Mouse (Mus musculus) megakaryocyte, embryonic 14.5 days (primary cell): ENCODE data around the gene Snx8.

Experiments used
- FLI1 ChIP-seq: IDR thresholded peaks from 2 replicates; pipeline ENCODE4 v1.6.1; 2012; ENCODE audit warnings: low read length, inconsistent platforms, mixed read lengths
- GATA1 ChIP-seq: IDR thresholded peaks from 3 replicates; pipeline ENCODE4 v1.6.1; 2012; ENCODE audit warnings: mixed read lengths, low read length, inconsistent platforms, borderline replicate concordance

DNA sequence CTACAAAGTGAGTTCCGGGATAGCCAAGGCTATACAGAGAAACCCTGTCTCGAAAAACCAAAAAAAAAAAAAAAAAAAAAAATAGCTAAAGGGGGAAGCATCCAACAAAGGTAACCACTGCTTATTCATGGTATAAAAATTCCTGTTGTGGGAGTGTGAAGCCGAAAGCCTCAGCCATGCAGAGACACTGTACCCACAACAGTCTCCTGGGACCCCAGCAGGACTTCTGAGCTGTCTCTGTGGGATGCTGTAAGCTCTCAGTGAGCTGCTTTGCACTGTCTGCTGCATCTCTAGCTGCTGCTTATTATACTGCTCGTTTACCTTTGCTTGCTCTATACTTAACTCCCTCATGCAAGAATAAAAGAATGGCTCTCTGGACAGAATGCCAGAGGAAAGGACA, 90.8 kb downstream of the Snx8 start:
- no peak for TF ChIP-seq GATA1
- TF ChIP-seq FLI1, result no peak
